Mouse (Mus musculus): ENCODE data around the gene A830005F24Rik.

- TF ChIP-seq CTCF (IDR thresholded peaks at IDR 0.05; ENCODE audit: low read depth, low read length) = no peak
- no peak for TF ChIP-seq POLR2A (IDR thresholded peaks at IDR 0.05; ENCODE audit: borderline replicate concordance, low read depth, low read length)
Observed at GRCm38 (mm10) chr13:48552181-48553090, 39.1 kb downstream of the A830005F24Rik start.
